Mouse (Mus musculus): ENCODE data around the gene Onecut3.

Onecut3 gene

DNA sequence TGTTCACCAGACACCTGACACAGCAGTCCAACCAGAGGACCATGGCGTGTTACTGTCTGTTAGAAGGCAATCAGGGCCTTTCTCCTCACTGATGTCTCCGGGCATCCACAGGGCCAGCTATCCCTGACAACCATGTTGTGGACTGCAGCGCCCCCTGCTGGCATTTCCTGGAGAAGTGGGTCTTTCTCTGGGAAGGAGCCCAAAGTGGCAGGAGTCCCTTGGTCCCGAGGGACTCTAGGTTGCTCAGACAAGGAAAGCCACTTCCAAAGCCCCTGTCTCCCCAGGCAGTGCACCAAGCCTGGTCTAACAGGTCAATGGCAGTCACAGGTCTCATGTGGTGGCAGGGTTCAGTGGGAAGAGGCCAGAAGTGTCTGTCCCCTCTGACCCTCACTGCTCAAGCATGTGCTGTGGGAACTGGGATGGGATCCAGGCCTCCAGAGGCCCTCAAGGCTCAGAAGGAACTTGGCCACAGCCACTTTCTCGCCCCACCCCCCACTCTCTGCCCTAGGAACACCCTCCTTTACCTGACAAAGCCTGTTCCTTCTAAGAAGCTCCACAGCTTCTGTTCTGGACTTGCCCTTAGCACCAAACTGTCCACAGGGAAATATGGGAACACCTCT lies 62.8 kb downstream of the Onecut3 start:
- peak; percentile 67 for DNase-seq

- DNase-seq: no peak
These were observed 64.8 kb downstream of the Onecut3 start for GRCm38 (mm10) chr10:80559431-80559830.

- no peak for DNase-seq
These were observed 66.0 kb downstream of the Onecut3 start for GRCm38 (mm10) chr10:80560621-80561020.

- DNase-seq: peak; percentile 95
These were observed 66.7 kb downstream of the Onecut3 start, which contains the start of gene Rexo1 for GRCm38 (mm10) chr10:80561116-80561944. Gene Rexo1, minus strand, starts transcription at chr10:80561560.

DNA sequence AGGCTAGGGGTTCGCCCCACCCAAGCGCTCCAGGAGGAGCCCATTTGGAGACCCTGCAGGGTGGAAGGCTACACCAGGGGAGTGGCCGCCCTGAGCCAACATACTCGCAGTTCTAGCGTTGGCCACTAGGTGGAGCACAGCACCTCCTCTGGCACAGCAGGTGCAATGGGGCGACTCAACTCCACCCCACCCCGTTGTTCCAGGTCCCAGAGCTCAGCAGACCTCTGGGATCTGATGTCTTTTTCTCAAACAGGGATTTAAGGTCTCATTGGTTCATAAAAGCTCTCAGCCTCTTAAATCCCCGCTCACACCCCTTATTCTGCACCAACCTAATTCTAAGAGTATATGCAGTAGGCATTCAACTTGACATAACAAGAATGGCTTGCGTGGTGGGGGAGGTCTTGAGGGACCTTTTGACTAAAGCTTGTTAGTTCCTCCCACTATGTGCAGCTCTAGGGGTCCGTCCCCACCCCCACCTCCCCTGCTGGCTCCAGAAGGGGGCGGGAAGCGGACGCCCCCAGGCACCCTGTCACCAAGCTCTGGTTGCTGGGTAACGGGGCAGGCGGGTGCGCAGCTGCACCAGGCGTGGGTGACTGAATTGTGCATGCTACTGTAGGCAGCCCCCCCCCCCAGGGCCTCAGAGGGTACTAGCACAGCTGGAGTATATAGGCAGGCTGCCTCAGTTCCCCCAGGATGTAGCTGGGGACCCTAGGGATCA lies 71.9 kb downstream of the Onecut3 start:
- peak; percentile 94 for DNase-seq
